Mouse (Mus musculus) brain, embryonic 14.5 days (tissue): ENCODE data around the gene Mest.

Experiments used
- CTCF ChIP-seq: fragments of 200-500 bp; IDR thresholded peaks from 2 replicates; pipeline ENCODE4 v1.5.1; 2012; ENCODE audit warnings: inconsistent platforms, mild to moderate bottlenecking, moderate library complexity, borderline replicate concordance; ENCODE audit not compliant: insufficient read depth, insufficient read length; ENCODE audit errors: extremely low read depth
- POLR2A ChIP-seq: fragments of 200-500 bp; IDR thresholded peaks from 2 replicates; pipeline ENCODE4 v1.6.1; 2012; ENCODE audit warnings: mild to moderate bottlenecking, inconsistent platforms, borderline replicate concordance; ENCODE audit not compliant: poor library complexity, insufficient read depth, insufficient read length, severe bottlenecking; ENCODE audit errors: extremely low read depth

DNA sequence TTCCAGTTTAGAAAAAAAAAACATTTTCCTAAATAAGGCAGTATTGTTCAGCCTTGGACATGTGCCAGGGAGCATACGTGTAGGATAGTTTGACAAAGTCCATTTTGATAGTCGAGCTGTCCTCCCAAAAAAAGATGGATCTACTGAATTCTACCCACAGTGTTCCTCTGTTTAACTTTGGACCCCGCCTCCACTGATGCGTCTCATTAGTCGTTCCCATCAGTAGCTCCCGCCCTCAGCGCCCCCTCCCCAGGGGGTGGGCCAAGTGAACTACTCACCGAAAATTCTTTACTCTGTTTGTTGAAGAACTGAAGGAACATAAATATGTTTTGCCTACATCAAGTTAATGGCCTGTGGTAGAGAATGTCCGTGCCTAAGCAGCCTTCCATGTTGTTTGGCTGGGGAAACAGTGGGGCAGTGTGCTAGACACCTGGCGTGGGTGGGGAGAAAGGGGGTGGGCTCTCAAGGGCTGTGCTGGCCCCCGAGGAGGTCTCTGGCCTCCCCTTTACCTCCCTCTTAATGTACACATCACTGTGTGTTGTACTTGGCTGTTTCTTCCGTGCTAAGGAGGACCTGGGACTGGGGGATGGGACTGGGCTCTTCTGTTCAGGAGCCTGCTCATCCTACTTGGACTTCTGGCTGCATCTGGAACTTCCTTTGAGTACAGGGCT, 7.1 kb downstream of the Mest start:
- TF ChIP-seq CTCF (no peak), POLR2A (no peak)
